Mouse (Mus musculus) hindbrain, embryonic 11.5 days (tissue): Measurements from ENCODE around the gene Sgpl1. TPM values are rescaled to one million over a fixed set of nuclear protein-coding genes. Genes with fewer than 3 reads are reported as not detected.

Experiments
- ATAC-seq: fragments of 200-750 bp; cut with Nextera tagmentation; 2 replicates; pipeline ENCODE4 v1.8.0; 2017; ENCODE audit warnings: mild to moderate bottlenecking, moderate TSS enrichment, moderate library complexity; ENCODE audit not compliant: low FRiP score
- DNase-seq: peaks from one replicate; pipeline ENCODE4 v3.0.0-alpha.2; 2015; ENCODE audit warnings: low spot score
- H3K27ac ChIP-seq: fragments of 300-500 bp; sonication (generic); 2 replicates; pipeline ENCODE4 v1.5.1; 2014; ENCODE audit warnings: mild to moderate bottlenecking, low read depth, low read length
- H3K27me3 ChIP-seq: fragments of 300-500 bp; sonication (generic); 2 replicates; pipeline ENCODE4 v1.6.1; 2014; ENCODE audit warnings: mild to moderate bottlenecking, low read length, moderate library complexity, mixed read lengths; ENCODE audit not compliant: control insufficient read depth, insufficient read depth
- H3K36me3 ChIP-seq: fragments of 300-500 bp; sonication (generic); 2 replicates; pipeline ENCODE4 v1.6.1; 2014; ENCODE audit warnings: mild to moderate bottlenecking, low read length, moderate library complexity, mixed read lengths; ENCODE audit not compliant: control insufficient read depth, insufficient read depth
- H3K4me1 ChIP-seq: fragments of 300-500 bp; sonication (generic); replicated peaks from 2 replicates; pipeline ENCODE4 v1.6.1; 2014; ENCODE audit warnings: low read length, mixed read lengths; ENCODE audit not compliant: control insufficient read depth, insufficient read depth
- H3K4me2 ChIP-seq: fragments of 300-500 bp; sonication (generic); replicated peaks from 2 replicates; pipeline ENCODE4 v1.6.1; 2014; ENCODE audit warnings: mild to moderate bottlenecking, low read depth, low read length
- H3K4me3 ChIP-seq: fragments of 300-500 bp; sonication (generic); 2 replicates; pipeline ENCODE4 v1.5.1; 2014; ENCODE audit warnings: low read depth, low read length
- H3K9ac ChIP-seq: fragments of 300-500 bp; sonication (generic); 2 replicates; pipeline ENCODE4 v1.6.1; 2014; ENCODE audit warnings: low read depth, low read length
- H3K9me3 ChIP-seq: fragments of 300-500 bp; sonication (generic); 2 replicates; pipeline ENCODE4 v1.6.1; 2016; ENCODE audit warnings: low read length; ENCODE audit not compliant: control insufficient read depth
- WGBS: fragments of 180-500 bp; shearing (Covaris S2); extraction: QIAGEN DNeasy Blood & Tissue Kit; methylation state at CpG from one replicate; pipeline ENCODE4 v1.1.7; 2014; 5-methylcytosine and 5-hydroxymethylcytosine counted together
- polyA plus RNA-seq: library from polyadenylated mRNA; unstranded; fragments of >200 nt; fragmentation: Nextera tagmentation; extraction: Ambion mirVana; gene quantifications from 2 replicates; pipeline ENCODE4 v1.2.1, GENCODE M21; 2014

The Sgpl1 gene
- polyA plus RNA-seq = 79.3 and 92.3 TPM in 2 replicates

GRCm38 (mm10) chr10:61147157-61148040 lies at the start of gene Sgpl1:
Gene Sgpl1 (minus strand): TSS chr10:61147703.
- WGBS = under 1% methylated on average over 61 of the region's 82 CpGs

DNA sequence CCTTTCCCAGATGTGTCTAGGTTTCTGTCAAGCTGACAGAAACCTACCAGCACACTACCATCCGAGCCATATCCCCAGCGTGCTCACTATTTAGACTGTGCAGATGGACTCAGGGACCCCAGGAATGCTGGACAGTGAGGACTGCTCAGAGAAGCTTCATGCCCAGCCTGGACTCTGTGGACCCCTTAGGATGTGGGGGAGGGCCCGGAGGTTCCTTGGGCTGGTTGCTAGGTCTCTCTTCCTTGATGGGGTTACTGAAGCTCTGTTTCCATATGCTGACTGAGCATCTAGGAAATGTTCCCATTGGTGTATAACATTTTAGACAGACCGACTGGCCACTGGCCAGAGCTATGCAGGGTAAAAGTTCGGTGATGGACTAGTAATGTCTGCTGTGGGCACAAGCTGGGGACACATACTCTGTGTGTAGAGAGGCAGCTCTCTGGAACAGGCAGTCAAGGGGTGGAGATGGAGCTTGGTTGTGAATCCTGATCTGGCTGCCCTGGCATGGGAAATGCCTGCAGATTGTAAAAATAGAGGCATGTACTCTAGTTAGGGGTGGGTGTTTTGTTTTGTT lies 48.3 kb upstream of the Sgpl1 start:
- Histone ChIP-seq H3K4me3 (no peak overlapping the region), H3K4me2 (no peak overlapping the region), H3K4me1 (no peaks in the 10 kb centered on the region), H3K9ac (no peak overlapping the region), H3K27me3 (no peaks in the 10 kb centered on the region), H3K27ac (no peak overlapping the region), H3K9me3 (no peaks in the 10 kb centered on the region), H3K36me3 (no peaks in the 10 kb centered on the region)
- ATAC-seq = no peak
- WGBS = 92% methylated on average over 5 of the region's 5 CpGs
- no peak for DNase-seq

More at GRCm38 (mm10) chr10:61147157-61148040, at the start of gene Sgpl1:
- Histone ChIP-seq H3K9me3 (no peaks in the 10 kb centered on the region), H3K4me1 (no peaks in the 10 kb centered on the region), H3K36me3 (no peaks in the 10 kb centered on the region), H3K4me2 (peak within 1 kb of the TSS; percentile 87), H3K4me3 (peak within 1 kb of the TSS; percentile 86), H3K27ac (peak within 1 kb of the TSS; percentile 92), H3K27me3 (no peaks in the 10 kb centered on the region), H3K9ac (peak within 1 kb of the TSS; percentile 88)
- peak; percentile 86 for ATAC-seq
- peak; percentile 97 for DNase-seq

DNA sequence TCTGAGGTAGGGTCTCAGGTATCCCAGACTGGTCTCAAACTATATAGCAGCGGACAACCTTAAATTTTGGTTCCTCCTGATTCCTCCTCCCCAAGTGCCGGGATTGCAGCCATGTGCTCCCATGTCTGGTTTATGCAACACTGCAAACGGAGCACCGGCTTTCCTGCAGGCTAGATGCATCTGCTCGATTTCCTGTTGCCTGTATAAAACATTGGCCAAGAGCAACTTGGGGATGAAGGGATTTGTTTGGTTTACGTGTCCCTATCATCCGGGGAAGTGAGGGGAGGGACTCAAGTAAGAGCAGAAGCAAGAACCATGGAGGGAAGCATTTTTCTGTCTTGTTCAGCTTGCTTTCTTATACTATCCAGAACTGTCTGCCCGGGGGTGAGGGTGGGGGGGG lies 47.7 kb upstream of the Sgpl1 start:
- H3K27ac ChIP-seq = no peak overlapping the region
- H3K27me3 ChIP-seq = no peaks in the 10 kb centered on the region
- H3K9me3 ChIP-seq = no peaks in the 10 kb centered on the region
- WGBS = 84% methylated on average over 8 of the region's 8 CpGs
- ATAC-seq (no peak), DNase-seq (no peak)
- no peaks in the 10 kb centered on the region for H3K36me3 ChIP-seq
- H3K9ac ChIP-seq = no peak overlapping the region
- no peak overlapping the region for H3K4me3 ChIP-seq
- H3K4me1 ChIP-seq = no peaks in the 10 kb centered on the region
- no peak overlapping the region for H3K4me2 ChIP-seq

- Histone ChIP-seq H3K4me2 (no peak overlapping the region), H3K4me3 (no peak overlapping the region), H3K27ac (no peak overlapping the region), H3K9ac (no peak overlapping the region), H3K9me3 (no peaks in the 10 kb centered on the region), H3K4me1 (no peaks in the 10 kb centered on the region), H3K36me3 (no peaks in the 10 kb centered on the region), H3K27me3 (no peaks in the 10 kb centered on the region)
- ATAC-seq = no peak
- no peak for DNase-seq
- 89% methylated on average over 9 of the region's 9 CpGs for WGBS
These were observed 47.1 kb upstream of the Sgpl1 start for GRCm38 (mm10) chr10:61194611-61195010.

DNA sequence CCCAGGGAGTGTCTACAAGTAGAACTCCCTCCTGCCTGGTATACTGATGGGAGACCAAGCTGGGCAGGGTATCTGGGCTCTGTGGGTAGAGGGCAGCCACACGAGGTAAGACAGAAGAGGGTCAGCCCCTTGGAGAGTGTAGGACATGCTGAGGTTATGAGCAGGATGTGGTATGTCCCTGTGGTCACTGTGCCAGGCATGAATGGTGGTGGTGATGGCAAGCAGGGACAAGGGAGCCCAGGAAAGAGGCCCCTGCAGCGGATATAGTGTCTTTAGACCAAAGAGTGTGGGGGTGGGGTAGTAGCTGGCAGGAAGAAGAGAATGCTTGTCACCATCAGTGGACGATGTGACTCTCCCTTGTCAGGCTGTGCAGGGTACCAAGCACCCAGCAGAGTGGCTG lies 40.5 kb upstream of the Sgpl1 start:
- ATAC-seq (no peak), DNase-seq (no peak)
- Histone ChIP-seq H3K27me3 (no peaks in the 10 kb centered on the region), H3K4me1 (no peaks in the 10 kb centered on the region), H3K4me2 (no peak overlapping the region), H3K4me3 (no peak overlapping the region), H3K27ac (no peak overlapping the region), H3K9me3 (no peaks in the 10 kb centered on the region), H3K36me3 (no peaks in the 10 kb centered on the region), H3K9ac (no peak overlapping the region)
- WGBS = 74% methylated on average over 3 of the region's 3 CpGs

- 87% methylated on average over 3 of the region's 3 CpGs for WGBS
- Histone ChIP-seq H3K36me3 (no peaks in the 10 kb centered on the region), H3K9ac (no peak overlapping the region), H3K27me3 (no peaks in the 10 kb centered on the region), H3K9me3 (no peaks in the 10 kb centered on the region), H3K4me3 (no peak overlapping the region), H3K4me2 (no peak overlapping the region), H3K4me1 (no peaks in the 10 kb centered on the region), H3K27ac (no peak overlapping the region)
- DNase-seq (no peak), ATAC-seq (no peak)
These were observed 39.5 kb upstream of the Sgpl1 start for GRCm38 (mm10) chr10:61187001-61187400.

DNA sequence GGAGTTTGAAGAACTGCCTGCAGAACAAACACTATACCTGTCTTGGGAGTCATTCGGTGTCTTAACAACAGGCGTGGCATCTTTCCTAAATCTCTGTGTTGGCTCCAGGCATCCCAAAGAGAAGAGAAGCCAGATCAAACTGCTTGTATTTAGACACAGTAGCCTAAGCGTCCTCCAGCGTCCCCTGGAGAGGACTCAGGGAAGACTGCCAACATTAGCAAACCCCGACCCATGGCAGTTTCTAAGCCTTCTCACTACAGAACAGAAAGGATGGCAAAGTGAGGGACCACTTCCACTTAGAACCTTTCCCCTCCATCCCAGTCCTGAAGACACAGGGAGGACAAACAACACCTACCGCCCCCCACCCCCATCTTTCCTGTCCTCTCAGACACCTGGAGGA lies 32.4 kb upstream of the Sgpl1 start:
- Histone ChIP-seq H3K4me3 (no peak overlapping the region), H3K4me1 (no peaks in the 10 kb centered on the region), H3K36me3 (no peaks in the 10 kb centered on the region), H3K9ac (no peak overlapping the region), H3K27me3 (no peaks in the 10 kb centered on the region), H3K4me2 (no peak overlapping the region), H3K27ac (no peak overlapping the region), H3K9me3 (no peaks in the 10 kb centered on the region)
- no peak for DNase-seq
- 82% methylated on average over 6 of the region's 6 CpGs for WGBS
- ATAC-seq = no peak

DNA sequence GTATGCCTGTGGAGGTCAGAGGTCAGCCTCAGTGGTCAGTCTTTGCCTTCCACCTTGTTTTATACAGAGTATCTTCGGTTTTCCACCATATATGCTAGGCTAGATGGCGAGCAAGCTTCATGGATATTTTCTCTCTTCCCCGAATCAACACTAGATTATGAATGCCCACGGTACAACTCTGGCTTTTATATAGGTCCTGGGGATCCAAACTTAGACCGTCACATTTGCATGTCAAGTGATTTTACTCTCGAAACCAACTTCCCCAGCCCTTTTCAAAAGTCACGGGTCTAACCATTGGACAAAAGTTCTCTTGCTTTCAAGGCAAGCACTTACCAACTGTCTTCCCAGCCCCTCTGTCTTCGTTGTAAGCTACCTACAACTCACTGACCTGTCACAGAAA lies 31.2 kb upstream of the Sgpl1 start:
- Histone ChIP-seq H3K27ac (no peak overlapping the region), H3K36me3 (no peaks in the 10 kb centered on the region), H3K9me3 (no peaks in the 10 kb centered on the region), H3K27me3 (no peaks in the 10 kb centered on the region), H3K9ac (no peak overlapping the region), H3K4me2 (no peak overlapping the region), H3K4me1 (no peaks in the 10 kb centered on the region), H3K4me3 (no peak overlapping the region)
- 89% methylated on average over 8 of the region's 8 CpGs for WGBS
- ATAC-seq (no peak), DNase-seq (no peak)

- no peak overlapping the region for H3K9ac ChIP-seq
- no peak for DNase-seq
- WGBS = 81% methylated on average over 4 of the region's 4 CpGs
- no peaks in the 10 kb centered on the region for H3K27me3 ChIP-seq
- H3K4me2 ChIP-seq = no peak overlapping the region
- H3K4me1 ChIP-seq = no peaks in the 10 kb centered on the region
- H3K9me3 ChIP-seq = no peaks in the 10 kb centered on the region
- ATAC-seq = no peak
- no peak overlapping the region for H3K4me3 ChIP-seq
- H3K27ac ChIP-seq = no peak overlapping the region
- H3K36me3 ChIP-seq = no peaks in the 10 kb centered on the region
These were observed 30.2 kb upstream of the Sgpl1 start for GRCm38 (mm10) chr10:61177751-61178150.
